Mouse (Mus musculus) heart, postnatal 0 days (tissue): ENCODE measurements around the gene Cacng6. TPM values are rescaled to one million over a fixed set of nuclear protein-coding genes. Genes with fewer than 3 reads are reported as not detected.

Experiments used
- ATAC-seq: fragments of 200-750 bp; cut with Nextera tagmentation; 2 replicates; pipeline ENCODE4 v1.8.0; 2017; ENCODE audit warnings: low read depth, moderate number of reproducible peaks, moderate library complexity; ENCODE audit not compliant: insufficient read depth
- DNase-seq: peaks from one replicate; pipeline ENCODE4 v3.0.0-alpha.2; 2016; ENCODE audit warnings: low spot score
- H3K27ac ChIP-seq: fragments of 300-500 bp; sonication (generic); 2 replicates; pipeline ENCODE4 v1.5.1; 2014; ENCODE audit warnings: low read depth, mild to moderate bottlenecking
- H3K27me3 ChIP-seq: fragments of 300-500 bp; sonication (generic); 2 replicates; pipeline ENCODE4 v1.6.1; 2014; ENCODE audit warnings: low read length, mixed read lengths; ENCODE audit not compliant: control insufficient read depth, insufficient read depth
- H3K36me3 ChIP-seq: fragments of 300-500 bp; sonication (generic); replicated peaks from 2 replicates; pipeline ENCODE4 v1.6.1; 2014; ENCODE audit warnings: low read length, mixed read lengths; ENCODE audit not compliant: control insufficient read depth, insufficient read depth
- H3K4me1 ChIP-seq: fragments of 300-500 bp; sonication (generic); 2 replicates; pipeline ENCODE4 v1.6.1; 2014; ENCODE audit warnings: antibody characterized with exemption; ENCODE audit not compliant: control insufficient read depth, insufficient read depth
- H3K4me2 ChIP-seq: fragments of 300-500 bp; sonication (generic); 2 replicates; pipeline ENCODE4 v1.6.1; 2014; ENCODE audit warnings: low read depth, mild to moderate bottlenecking, low read length, moderate library complexity
- H3K4me3 ChIP-seq: fragments of 300-500 bp; sonication (generic); 2 replicates; pipeline ENCODE4 v1.5.1; 2014; ENCODE audit warnings: low read depth, low read length
- H3K9ac ChIP-seq: fragments of 300-500 bp; sonication (generic); replicated peaks from 2 replicates; pipeline ENCODE4 v1.6.1; 2014; ENCODE audit warnings: low read depth, low read length, mixed read lengths
- H3K9me3 ChIP-seq: fragments of 300-500 bp; sonication (generic); replicated peaks from 2 replicates; pipeline ENCODE4 v1.6.1; 2016; ENCODE audit warnings: low read length; ENCODE audit not compliant: control insufficient read depth
- CTCF ChIP-seq: IDR thresholded peaks from 2 replicates; pipeline ENCODE4 v1.5.1; 2016; ENCODE audit warnings: antibody characterized with exemption, control low read depth, low read depth
- EP300 ChIP-seq: IDR thresholded peaks from 2 replicates; pipeline ENCODE4 v1.6.1; 2016; ENCODE audit warnings: antibody characterized with exemption, low read depth
- WGBS: fragments of 180-500 bp; shearing (Covaris S2); extraction: QIAGEN DNeasy Blood & Tissue Kit; methylation state at CpG from one replicate; pipeline ENCODE4 v1.1.7; 2014; 5-methylcytosine and 5-hydroxymethylcytosine counted together
- polyA plus RNA-seq: library from polyadenylated mRNA; unstranded; fragments of >200 nt; fragmentation: Nextera tagmentation; extraction: Ambion mirVana; gene quantifications from 2 replicates; pipeline ENCODE4 v1.2.1, GENCODE M21; 2015
- total RNA-seq: library from RNA; depleted of rRNA; stranded (reverse); fragments of >200 nt; gene quantifications from 2 replicates; pipeline ENCODE4 v1.2.3, GENCODE M21; 2014; ENCODE audit warnings: low replicate concordance

Gene Cacng6
- total and polyA plus RNA-seq, 2 experiments from 2014 or later: 20.4 to 21.3 TPM

DNA sequence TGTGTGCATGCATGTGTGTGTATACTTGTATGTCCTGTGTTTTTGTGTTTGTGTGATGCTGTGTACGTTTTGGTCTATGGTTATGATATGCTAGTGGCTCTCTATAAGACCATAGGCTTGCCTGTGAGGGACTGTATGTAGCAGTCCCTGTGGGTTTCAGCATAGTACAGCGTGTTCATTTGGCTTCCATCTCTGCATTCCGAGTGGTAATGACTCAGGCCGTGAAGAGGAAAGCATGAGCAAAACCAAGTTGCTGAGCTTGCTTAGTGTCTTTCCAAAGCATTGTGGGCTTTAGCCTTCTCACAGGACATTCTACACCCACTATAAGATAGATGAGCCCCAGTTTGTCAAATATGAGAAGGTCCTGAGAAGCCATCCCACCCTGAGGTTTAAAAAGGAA is 39.3 kb downstream of the Cacng6 start:
- DNase-seq (no peak), ATAC-seq (no peak)
- no peak overlapping the region for H3K9ac ChIP-seq
- no peaks in the 10 kb centered on the region for H3K27me3 ChIP-seq
- no peaks in the 10 kb centered on the region for H3K4me1 ChIP-seq
- H3K4me3 ChIP-seq: no peak overlapping the region
- no peaks in the 10 kb centered on the region for H3K9me3 ChIP-seq
- no peaks in the 10 kb centered on the region for H3K36me3 ChIP-seq
- no peak overlapping the region for H3K27ac ChIP-seq
- H3K4me2 ChIP-seq: no peak overlapping the region
- TF ChIP-seq EP300 (no peak), CTCF (no peak)
- WGBS: 75% methylated on average over 4 of the region's 4 CpGs

DNA sequence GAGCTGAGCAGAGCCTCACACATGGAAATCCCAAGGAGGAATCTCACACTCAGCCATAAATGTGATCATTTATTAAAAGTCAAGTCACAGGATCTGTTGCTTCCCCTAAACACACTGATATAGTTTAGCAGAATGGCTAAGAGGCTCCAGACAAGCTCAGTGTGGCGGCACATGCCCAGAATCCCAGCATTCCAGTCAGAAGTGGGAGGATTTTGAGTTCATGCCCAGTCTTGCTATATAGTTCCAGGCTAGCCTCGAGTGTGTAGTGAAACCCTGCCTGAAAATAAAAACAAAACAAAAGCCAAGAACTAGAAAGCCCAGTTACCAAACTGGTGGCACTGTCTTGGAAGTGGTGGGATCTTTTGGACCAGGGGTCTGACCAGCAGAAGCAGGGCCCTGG is 44.6 kb downstream of the Cacng6 start:
- Histone ChIP-seq H3K27ac (no peak overlapping the region), H3K9ac (no peak overlapping the region), H3K4me3 (no peak overlapping the region), H3K9me3 (no peaks in the 10 kb centered on the region), H3K4me2 (no peak overlapping the region), H3K4me1 (no peaks in the 10 kb centered on the region), H3K27me3 (no peaks in the 10 kb centered on the region), H3K36me3 (no peaks in the 10 kb centered on the region)
- whole genome bisulfite sequencing: 44% methylated on average over 2 of the region's 2 CpGs
- no peak for ATAC-seq
- TF ChIP-seq CTCF (no peak), EP300 (no peak)
- DNase-seq: no peak

DNA sequence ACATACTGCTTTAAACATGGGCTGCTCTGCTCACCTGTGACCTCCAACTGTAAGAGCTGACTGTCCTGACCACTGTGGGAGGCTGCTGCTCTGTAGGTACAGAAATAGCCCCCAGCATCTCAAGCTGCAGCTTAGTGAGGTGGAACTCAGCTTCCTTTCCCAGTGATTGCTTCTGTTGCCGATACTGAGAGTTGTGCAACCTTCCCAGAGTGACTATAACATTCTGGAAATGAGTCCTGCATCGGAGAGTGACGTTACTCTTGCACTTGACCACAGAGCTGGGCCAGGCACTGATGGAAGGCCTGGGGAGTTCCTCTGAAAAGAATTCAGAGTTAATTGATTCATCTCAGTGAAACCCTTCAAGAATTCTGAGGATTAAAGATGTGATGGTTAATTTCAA is 48.8 kb downstream of the Cacng6 start:
- Histone ChIP-seq H3K36me3 (no peaks in the 10 kb centered on the region), H3K4me1 (no peaks in the 10 kb centered on the region), H3K4me3 (no peak overlapping the region), H3K27ac (no peak overlapping the region), H3K9me3 (no peaks in the 10 kb centered on the region), H3K9ac (no peak overlapping the region), H3K27me3 (no peaks in the 10 kb centered on the region), H3K4me2 (no peak overlapping the region)
- no peak for ATAC-seq
- DNase-seq: no peak
- WGBS: 62% methylated on average over 3 of the region's 3 CpGs
- TF ChIP-seq CTCF (no peak), EP300 (no peak)

DNA sequence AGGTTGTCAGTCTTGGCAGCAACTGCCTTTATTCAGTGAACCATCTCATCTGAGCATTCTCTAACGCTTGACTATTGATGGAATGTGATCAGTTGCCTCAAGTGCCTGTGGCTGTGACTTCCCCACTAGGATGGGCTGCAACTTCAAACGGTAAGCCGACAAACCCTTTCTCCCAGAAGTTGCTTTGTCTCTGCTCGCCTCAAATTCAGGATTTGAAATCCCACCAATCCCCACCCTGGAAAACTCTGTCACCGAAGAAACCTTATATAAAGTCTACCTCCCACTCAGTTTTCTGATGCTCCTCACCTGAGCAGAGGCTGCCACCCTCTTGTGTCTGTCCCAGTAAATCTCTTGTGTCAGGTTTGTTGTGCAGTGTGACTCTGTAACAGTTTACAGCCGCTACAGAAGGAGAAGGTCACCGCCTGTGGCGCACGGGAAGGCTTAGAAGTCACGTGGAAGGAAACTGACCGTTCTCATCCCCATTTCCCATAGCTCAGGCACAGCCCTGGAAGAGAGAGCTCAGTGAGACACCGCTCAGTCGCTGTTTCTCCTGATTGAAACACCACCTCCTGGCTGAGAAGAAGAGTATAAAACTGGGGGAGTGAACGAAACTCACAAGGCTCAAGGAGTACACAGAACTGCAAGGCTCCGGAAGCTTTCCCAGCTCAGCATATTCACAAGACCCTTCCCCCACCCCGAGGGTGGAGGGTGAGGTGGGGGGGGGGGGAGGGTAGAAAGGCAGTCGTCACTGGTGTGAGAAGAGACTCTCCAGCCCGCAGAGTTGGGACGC is 50.5 kb downstream of the Cacng6 start:
- Histone ChIP-seq H3K27me3 (no peaks in the 10 kb centered on the region), H3K4me1 (no peaks in the 10 kb centered on the region), H3K9ac (no peak overlapping the region), H3K4me2 (no peak overlapping the region), H3K27ac (no peak overlapping the region), H3K36me3 (no peaks in the 10 kb centered on the region), H3K4me3 (no peak overlapping the region), H3K9me3 (no peaks in the 10 kb centered on the region)
- DNase-seq: no peak
- 10% methylated on average over 19 of the region's 19 CpGs for WGBS
- no peak for ATAC-seq
- TF ChIP-seq CTCF: no peak
- TF ChIP-seq EP300: no peak

DNA sequence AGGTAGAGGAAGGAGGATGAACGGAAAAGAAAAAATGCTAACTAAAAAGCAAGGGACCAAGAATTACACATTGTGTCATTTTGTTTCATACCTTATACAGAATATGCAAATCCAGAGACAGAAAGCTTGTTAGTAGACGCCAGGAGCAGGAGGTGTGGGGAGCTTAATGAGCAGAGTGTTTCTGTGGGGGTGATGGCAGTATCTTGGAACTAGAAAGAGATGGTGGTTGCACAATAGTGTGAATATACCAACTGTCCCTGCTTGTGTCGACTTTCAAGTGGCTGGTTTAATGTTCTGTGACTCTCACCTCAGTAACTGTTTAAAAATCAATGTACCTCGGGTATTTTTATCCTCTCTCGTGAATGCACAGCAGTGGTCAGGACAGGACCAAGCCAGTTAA is 52.7 kb downstream of the Cacng6 start:
- Histone ChIP-seq H3K4me1 (no peaks in the 10 kb centered on the region), H3K9ac (no peak overlapping the region), H3K9me3 (no peaks in the 10 kb centered on the region), H3K4me3 (no peak overlapping the region), H3K27ac (no peak overlapping the region), H3K36me3 (no peaks in the 10 kb centered on the region), H3K27me3 (no peaks in the 10 kb centered on the region), H3K4me2 (no peak overlapping the region)
- DNase-seq (no peak), ATAC-seq (no peak)
- TF ChIP-seq CTCF (no peak), EP300 (no peak)
- 61% methylated on average over 5 of the region's 5 CpGs for WGBS
